Mouse (Mus musculus) E14TG2a.4 (cell line): ENCODE measurements around the gene Nup37.

ENCODE experiments used
- CTCF ChIP-seq: conservative IDR thresholded peaks from 2 replicates; pipeline ENCODE4 v1.5.1; 2014; ENCODE audit warnings: low read length
- POU5F1 ChIP-seq: IDR thresholded peaks from 2 replicates; pipeline ENCODE4 v1.6.1; 2014; ENCODE audit warnings: low read length, borderline replicate concordance

- TF ChIP-seq CTCF (no peak), POU5F1 (no peak)
These were observed 54.3 kb downstream of the Nup37 start, which contains the start of gene Washc3 for GRCm38 (mm10) chr10:88200951-88201638.
